Mouse (Mus musculus): Measurements from ENCODE around the gene Larp4. TPM values are rescaled to one million over a fixed set of nuclear protein-coding genes. Genes with fewer than 3 reads are reported as not detected.
"Not testable (repeated sequence)": the region's sequence is repeated elsewhere in the genome, so short reads cannot be mapped to it uniquely, and the experiment has no call there.

Larp4 gene
- polyA plus RNA-seq, 1 experiment from 2014 or later: 25.8 TPM

DNA sequence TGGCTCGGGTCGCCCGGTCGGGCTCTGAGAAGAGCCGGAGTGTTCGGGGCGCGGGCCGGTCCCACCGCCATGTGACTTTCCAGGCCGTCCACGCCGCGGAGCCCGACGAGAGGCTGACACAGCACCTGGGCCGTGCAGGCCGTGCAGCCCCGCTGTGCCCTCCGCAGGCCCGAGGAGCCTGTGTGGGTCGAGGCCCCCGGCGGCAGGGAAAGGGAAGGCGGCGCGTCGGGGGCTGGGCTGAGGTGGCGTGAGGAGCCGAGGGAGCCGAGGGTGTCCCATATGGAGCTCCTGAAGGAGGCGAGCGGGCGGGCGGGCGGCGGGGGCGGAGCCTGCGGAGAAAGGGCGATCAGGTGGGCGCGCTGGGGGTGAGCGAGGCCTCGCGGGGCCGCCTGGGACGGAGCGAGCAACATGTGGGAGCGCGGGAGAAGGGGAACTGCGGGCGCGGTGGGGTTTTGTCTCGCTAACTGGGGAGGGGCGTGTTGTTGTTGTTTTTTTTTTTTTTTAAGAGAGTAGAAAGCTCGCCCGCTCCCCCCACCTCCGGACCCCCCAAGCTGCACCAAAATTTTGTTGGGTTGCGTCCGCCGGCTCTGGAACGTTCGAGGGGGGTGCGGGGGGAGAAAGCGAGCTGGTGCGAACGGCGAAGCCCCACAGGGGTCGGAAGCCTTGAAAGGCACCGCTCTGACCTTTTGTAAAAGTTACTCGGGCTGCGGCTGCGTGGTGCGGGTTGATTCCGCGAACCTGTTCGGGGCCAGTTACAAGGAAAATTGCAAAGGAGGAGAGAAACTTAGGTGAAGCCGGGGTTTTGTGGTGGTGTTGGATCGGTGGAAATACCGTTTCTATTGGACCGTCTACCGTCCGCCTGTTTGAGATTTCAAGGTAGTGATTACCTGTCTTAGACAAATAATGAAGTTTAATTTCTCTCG, 3.4 kb downstream of the Larp4 start:
- Histone ChIP-seq H3K4me1 (replicated peaks) (peaks cover 13% of the 10 kb centered on the region), H3K9me3 (no peaks in the 10 kb centered on the region), H3K27me3 (ENCODE audit: insufficient read depth, poor library complexity, severe bottlenecking) (no peaks in the 10 kb centered on the region), H3K36me3 (no peaks in the 10 kb centered on the region), H3K4me3 (peak overlapping the region; percentile 74), H3K27ac (peak overlapping the region; percentile 93)
- DNase-seq (ENCODE audit: low spot score): peak; percentile 88
- under 1% methylated on average over 84 of the region's 84 CpGs for WGBS

DNA sequence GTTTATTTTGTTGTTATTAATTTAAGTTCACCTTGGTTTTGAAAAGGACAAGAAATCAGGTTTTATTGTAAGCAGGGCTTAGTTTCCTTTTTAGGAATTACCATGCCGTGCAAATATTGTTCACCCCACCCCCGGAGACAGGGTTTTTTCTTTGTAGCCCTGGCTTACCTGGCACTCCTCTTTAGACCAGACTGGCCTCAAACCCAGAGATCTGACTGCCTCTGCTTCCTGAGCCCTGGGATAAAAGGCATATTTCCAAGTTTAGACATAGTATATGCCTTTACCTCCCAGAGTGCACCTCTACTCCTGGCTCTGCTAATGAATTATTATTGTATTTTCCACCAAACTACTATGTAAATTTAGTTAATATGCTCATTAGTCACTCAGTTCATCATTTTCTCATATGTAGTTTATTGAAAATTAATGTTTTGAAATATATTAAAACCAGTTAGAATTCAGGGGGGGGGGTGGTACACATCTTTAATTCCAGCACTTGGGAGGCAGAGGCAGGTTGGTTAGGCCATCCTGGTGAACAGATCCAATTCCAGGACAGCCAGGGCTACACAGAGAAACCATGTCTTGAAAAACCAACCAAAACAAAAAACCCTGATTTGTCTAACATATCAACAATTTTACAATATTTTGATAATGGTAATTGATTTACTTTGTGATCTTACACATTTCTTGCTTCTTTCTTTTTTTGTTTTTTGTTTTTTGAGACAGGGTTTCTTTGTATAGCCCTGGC, 4.8 kb downstream of the Larp4 start:
- no peaks in the 10 kb centered on the region for H3K36me3 ChIP-seq
- no peaks in the 10 kb centered on the region for H3K9me3 ChIP-seq
- H3K4me3 ChIP-seq: peak overlapping the region; percentile 74
- WGBS: 92% methylated on average over 2 of the region's 2 CpGs
- peaks cover 13% of the 10 kb centered on the region for H3K4me1 ChIP-seq (replicated peaks)
- DNase-seq (ENCODE audit: low spot score): no peak
- H3K27me3 ChIP-seq (ENCODE audit: insufficient read depth, poor library complexity, severe bottlenecking): no peaks in the 10 kb centered on the region
- no peak overlapping the region for H3K27ac ChIP-seq

DNA sequence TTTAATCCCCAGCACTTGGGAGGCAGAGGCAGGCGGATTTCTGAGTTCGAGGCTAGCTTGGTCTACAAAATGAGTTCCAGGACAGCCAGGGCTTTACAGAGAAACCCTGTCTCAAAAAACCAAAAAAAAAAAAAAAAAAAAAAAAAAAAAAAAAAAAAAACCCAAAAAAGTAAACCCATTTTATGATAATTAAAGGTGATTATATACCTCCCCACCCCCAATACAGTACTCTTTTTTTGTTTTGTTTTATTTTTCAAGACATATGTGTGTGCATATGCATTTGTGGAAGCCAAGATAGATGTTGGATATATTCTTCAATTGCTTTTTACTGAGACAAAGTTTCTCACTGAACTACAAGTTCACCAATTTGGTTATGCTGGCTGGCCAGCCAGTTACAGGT, 6.3 kb downstream of the Larp4 start:
- not testable (repeated sequence) for H3K27ac ChIP-seq; DNase-seq (ENCODE audit: low spot score); H3K27me3 ChIP-seq (ENCODE audit: insufficient read depth, poor library complexity, severe bottlenecking); H3K36me3 ChIP-seq; H3K4me3 ChIP-seq; H3K9me3 ChIP-seq
- 92% methylated on average over 2 of the region's 2 CpGs for WGBS
- H3K4me1 ChIP-seq (replicated peaks): peaks cover 13% of the 10 kb centered on the region

DNA sequence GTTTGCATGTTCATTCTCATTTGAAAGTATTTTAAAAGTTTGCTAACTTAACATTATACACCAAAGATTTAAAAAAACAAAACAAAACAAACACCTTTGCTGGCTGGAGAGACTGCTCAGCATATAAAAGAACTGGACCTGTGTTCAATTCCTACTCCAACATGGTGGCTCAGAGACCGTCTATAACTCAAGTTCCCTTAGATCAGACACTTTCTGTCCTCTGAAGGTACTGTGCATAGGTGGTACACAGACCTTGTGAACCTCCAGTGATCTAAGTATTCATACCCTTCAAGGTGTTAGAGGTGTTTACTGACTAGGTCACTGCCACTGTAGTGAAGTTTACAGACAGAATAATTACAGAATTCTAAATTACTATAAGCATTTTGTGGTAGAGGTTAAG, 9.4 kb downstream of the Larp4 start:
- WGBS: 91% methylated on average over 1 of the region's 1 CpGs
- Histone ChIP-seq H3K9me3 (no peaks in the 10 kb centered on the region), H3K4me3 (no peak overlapping the region), H3K4me1 (replicated peaks) (peaks cover 6% of the 10 kb centered on the region), H3K36me3 (no peaks in the 10 kb centered on the region), H3K27ac (no peak overlapping the region), H3K27me3 (ENCODE audit: insufficient read depth, poor library complexity, severe bottlenecking) (no peaks in the 10 kb centered on the region)
- DNase-seq (ENCODE audit: low spot score): no peak

DNA sequence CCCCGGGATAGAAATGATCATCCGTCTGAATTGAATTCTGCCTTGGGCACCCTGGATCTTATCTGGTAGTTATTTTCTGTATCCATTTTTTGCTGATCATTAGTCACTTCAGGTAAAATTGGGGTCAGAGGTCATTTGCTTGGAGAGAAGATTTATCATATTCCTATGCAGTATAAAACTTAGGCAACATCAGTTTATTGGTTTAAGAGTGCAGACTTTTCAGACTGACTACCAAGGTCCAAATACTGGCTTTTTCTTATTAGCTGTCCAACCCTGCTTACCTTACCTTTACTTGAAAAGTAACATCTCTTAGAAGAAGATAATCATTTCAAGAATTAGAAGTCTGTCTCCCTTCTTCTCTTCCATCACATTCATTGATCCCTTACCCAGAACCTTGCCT, 9.8 kb downstream of the Larp4 start:
- no peaks in the 10 kb centered on the region for H3K27me3 ChIP-seq (ENCODE audit: insufficient read depth, poor library complexity, severe bottlenecking)
- no peak overlapping the region for H3K4me3 ChIP-seq
- no peak overlapping the region for H3K27ac ChIP-seq
- DNase-seq (ENCODE audit: low spot score): no peak
- H3K9me3 ChIP-seq: no peaks in the 10 kb centered on the region
- WGBS: 93% methylated on average over 2 of the region's 2 CpGs
- no peaks in the 10 kb centered on the region for H3K36me3 ChIP-seq
- H3K4me1 ChIP-seq (replicated peaks): 0 out of 2 replicates have a peak, but pooled peaks cover 1% of the 10 kb centered on the region

DNA sequence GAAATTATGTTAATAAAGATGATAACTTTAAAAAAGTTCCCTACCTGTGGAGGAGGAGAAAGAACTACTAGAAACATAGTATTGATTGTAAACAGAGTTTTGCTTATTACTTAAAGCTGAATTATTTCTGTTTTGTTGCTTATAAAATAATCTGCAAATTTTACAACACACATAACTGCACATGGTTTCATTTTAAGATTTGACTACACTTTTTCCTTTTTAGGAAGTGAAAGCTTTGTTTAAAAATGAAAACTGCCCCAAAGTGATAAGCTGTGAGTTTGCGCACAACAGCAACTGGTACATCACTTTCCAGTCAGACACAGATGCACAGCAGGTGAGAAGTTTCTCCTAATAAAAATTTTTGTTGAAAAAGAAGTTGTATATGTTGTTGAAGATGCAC, 23.2 kb downstream of the Larp4 start:
- Histone ChIP-seq H3K27me3 (ENCODE audit: insufficient read depth, poor library complexity, severe bottlenecking) (no peaks in the 10 kb centered on the region), H3K4me1 (replicated peaks) (no peaks in the 10 kb centered on the region), H3K4me3 (no peak overlapping the region), H3K9me3 (no peaks in the 10 kb centered on the region), H3K36me3 (peaks cover 95% of the 10 kb centered on the region), H3K27ac (no peak overlapping the region)
- 99% methylated on average over 1 of the region's 1 CpGs for WGBS
- no peak for DNase-seq (ENCODE audit: low spot score)

DNA sequence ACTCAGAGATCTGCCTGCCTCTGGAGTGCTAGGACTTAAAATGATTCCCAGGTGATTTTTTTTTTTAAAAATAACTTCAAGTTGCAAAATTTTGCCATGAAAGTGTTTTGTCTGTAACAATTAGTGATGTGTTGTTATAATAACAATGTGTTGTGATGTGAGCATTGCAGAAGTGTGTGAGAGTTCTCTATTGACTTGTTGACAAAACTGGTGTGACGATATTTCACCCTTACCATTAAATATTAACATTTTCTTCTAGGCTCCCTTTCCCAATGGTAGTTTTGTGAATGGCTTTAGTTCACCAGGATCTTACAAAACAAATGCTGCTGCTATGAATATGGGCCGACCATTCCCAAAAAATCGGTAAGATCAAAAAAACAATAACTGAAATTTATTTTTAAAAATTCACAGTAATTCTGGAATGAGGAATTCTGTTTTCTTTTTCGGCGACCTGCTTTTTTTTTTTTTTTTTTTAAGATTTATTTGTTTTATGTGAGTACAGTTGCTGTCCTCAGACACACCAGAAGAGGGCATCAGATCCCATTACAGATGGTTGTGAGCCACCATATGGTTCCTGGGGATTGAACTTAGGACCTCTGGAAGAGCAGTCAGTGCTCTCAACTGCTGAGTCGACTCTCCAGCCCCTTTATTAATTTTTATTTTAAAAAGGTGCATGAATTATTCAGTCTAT, 27.4 kb downstream of the Larp4 start:
- H3K9me3 ChIP-seq: no peaks in the 10 kb centered on the region
- H3K4me3 ChIP-seq: no peak overlapping the region
- no peak overlapping the region for H3K27ac ChIP-seq
- WGBS: 95% methylated on average over 6 of the region's 6 CpGs
- no peaks in the 10 kb centered on the region for H3K4me1 ChIP-seq (replicated peaks)
- H3K36me3 ChIP-seq: peaks cover 95% of the 10 kb centered on the region
- no peak for DNase-seq (ENCODE audit: low spot score)
- H3K27me3 ChIP-seq (ENCODE audit: insufficient read depth, poor library complexity, severe bottlenecking): no peaks in the 10 kb centered on the region

DNA sequence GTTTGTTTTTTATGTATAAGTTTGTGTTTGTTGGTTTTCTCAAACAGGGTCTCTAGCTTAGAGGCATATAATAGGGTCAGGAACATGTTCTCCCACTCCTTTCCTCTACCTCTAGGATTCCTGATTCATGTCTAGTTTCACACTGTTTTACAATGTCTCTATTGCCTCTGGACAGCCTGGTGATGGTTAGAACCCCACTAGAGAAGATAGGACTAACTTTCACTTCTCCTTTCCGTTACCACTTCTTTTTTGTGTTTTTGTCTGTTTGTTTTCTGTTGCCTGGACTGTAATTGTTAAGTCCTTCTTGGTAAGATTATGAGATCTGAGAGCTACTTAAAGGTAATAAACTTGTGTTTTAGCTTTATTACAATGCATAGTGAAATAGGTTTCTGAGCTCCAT, 29.5 kb downstream of the Larp4 start:
- Histone ChIP-seq H3K36me3 (peaks cover 95% of the 10 kb centered on the region), H3K27ac (no peak overlapping the region), H3K9me3 (no peaks in the 10 kb centered on the region), H3K27me3 (ENCODE audit: insufficient read depth, poor library complexity, severe bottlenecking) (no peaks in the 10 kb centered on the region), H3K4me3 (no peak overlapping the region), H3K4me1 (replicated peaks) (no peaks in the 10 kb centered on the region)
- DNase-seq (ENCODE audit: low spot score): no peak
- whole genome bisulfite sequencing: 92% methylated on average over 1 of the region's 1 CpGs

DNA sequence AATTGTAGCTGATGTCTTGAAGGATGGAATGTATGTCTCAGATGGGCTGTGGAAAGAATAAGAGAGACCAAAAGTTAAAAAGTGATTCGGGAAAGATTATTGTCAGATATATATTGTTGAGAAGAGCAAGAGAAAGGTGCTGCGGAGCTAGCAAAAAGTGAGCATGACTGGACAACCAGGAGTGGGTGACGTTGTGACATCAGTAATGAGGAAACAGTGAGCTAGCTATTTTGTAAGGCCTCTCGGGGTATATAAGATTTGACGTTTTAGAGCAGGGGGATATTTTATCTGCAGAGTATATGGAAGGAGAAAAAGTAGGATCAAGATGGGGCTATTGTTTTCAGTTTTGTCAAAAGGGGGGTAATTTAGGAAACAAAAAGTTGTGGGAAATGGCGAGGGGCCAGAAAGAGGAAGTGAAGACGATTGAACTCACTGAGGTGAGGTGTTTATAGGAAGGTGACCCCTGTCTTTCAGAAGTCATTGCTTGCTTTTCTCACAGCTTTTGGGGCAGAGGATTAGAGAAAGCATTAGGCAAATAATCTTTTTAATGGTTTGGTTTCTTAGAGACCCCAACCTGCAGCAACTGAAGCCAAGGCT, 34.9 kb downstream of the Larp4 start:
- no peak overlapping the region for H3K4me3 ChIP-seq
- H3K4me1 ChIP-seq (replicated peaks): no peaks in the 10 kb centered on the region
- WGBS: 92% methylated on average over 7 of the region's 7 CpGs
- H3K27me3 ChIP-seq (ENCODE audit: insufficient read depth, poor library complexity, severe bottlenecking): no peaks in the 10 kb centered on the region
- H3K9me3 ChIP-seq: no peaks in the 10 kb centered on the region
- DNase-seq (ENCODE audit: low spot score): no peak
- no peak overlapping the region for H3K27ac ChIP-seq
- H3K36me3 ChIP-seq: peaks cover 98% of the 10 kb centered on the region

DNA sequence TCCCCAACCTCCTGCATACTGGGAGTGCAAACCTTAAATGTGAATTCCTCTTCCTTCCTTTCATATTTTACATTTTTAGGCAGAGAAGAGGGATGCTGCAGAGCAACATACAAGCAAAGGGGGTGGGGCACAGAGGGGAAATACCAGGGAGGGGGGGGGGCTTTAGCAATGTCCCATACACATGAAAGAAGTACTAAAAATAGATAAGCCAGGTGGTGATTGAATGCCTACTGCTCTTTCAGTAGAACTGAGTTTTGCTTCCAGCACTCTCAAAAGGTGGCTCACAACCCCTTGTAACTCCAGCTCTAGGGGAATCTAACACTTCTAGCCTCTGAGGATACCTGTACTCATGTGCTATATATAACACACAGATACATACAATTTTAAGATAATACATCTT, 36.3 kb downstream of the Larp4 start:
- H3K4me3 ChIP-seq: no peak overlapping the region
- no peaks in the 10 kb centered on the region for H3K9me3 ChIP-seq
- H3K27ac ChIP-seq: no peak overlapping the region
- no peak for DNase-seq (ENCODE audit: low spot score)
- H3K4me1 ChIP-seq (replicated peaks): no peaks in the 10 kb centered on the region
- no peaks in the 10 kb centered on the region for H3K27me3 ChIP-seq (ENCODE audit: insufficient read depth, poor library complexity, severe bottlenecking)
- H3K36me3 ChIP-seq: peaks cover 99% of the 10 kb centered on the region

DNA sequence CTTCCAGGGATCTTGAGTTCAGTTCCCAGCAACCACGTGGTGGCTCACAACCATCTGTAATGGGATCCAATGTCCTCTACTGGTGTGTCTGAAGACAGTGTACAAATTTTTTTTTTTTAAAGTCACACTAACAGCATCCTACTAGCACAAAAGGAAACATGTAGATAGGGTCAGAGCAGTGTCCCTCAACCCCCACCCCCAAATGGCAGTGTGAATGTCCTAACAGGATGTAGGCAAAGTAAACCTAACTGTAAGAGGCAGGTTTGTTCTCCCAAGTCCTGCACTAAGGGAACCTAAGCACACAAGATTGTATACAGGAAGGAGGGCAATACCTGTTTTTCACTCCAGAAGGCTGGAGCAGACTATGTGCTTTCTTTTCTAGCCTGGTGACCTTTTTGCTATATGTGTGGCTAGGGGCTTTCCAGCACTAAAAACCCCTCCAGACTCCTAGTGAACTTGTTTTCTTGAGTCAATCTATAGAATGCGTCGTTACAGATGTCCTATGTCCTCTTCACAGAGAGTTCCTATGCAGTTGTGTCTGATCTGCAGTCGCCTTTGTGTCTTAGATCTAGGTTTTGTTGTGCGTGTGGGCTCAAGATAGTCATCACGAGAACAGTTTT, 48.5 kb downstream of the Larp4 start:
- H3K27me3 ChIP-seq (ENCODE audit: insufficient read depth, poor library complexity, severe bottlenecking): no peaks in the 10 kb centered on the region
- H3K4me3 ChIP-seq: no peak overlapping the region
- 84% methylated on average over 6 of the region's 6 CpGs for WGBS
- no peak for DNase-seq (ENCODE audit: low spot score)
- peaks cover 31% of the 10 kb centered on the region for H3K36me3 ChIP-seq
- H3K27ac ChIP-seq: no peak overlapping the region
- no peaks in the 10 kb centered on the region for H3K4me1 ChIP-seq (replicated peaks)
- no peaks in the 10 kb centered on the region for H3K9me3 ChIP-seq

DNA sequence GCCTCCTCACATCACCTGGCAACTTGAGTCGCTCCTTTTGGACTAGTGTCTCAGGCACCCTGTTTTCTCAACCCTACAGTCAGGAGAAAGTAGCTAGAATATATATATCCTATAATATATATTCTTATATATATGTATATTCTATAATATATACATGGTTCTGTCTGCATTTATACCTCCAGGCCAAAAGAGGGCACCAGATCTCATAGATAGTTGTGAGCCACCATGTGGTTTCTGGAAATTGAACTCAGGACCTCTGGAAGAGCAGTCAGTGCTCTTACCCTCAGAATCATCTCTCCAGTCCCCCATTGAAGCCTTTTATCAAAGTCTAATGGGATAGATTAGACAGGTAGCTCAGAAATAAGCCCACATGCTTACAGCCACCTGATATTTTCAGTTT, 51.3 kb downstream of the Larp4 start:
- Histone ChIP-seq H3K27me3 (ENCODE audit: insufficient read depth, poor library complexity, severe bottlenecking) (no peaks in the 10 kb centered on the region), H3K4me1 (replicated peaks) (no peaks in the 10 kb centered on the region), H3K36me3 (peaks cover 19% of the 10 kb centered on the region), H3K27ac (no peak overlapping the region), H3K9me3 (no peaks in the 10 kb centered on the region), H3K4me3 (no peak overlapping the region)
- DNase-seq (ENCODE audit: low spot score): no peak
- WGBS: 91% methylated on average over 1 of the region's 1 CpGs
